Mouse (Mus musculus): ENCODE data around the gene Parva. TPM values are rescaled to one million over a fixed set of nuclear protein-coding genes. Genes with fewer than 3 reads are reported as not detected.
A peak's percentile ranks its signal among the peaks of the same experiment; 100 is the strongest.

The Parva gene
- polyA plus RNA-seq, 1 experiment from 2014 or later: 112 TPM

DNA sequence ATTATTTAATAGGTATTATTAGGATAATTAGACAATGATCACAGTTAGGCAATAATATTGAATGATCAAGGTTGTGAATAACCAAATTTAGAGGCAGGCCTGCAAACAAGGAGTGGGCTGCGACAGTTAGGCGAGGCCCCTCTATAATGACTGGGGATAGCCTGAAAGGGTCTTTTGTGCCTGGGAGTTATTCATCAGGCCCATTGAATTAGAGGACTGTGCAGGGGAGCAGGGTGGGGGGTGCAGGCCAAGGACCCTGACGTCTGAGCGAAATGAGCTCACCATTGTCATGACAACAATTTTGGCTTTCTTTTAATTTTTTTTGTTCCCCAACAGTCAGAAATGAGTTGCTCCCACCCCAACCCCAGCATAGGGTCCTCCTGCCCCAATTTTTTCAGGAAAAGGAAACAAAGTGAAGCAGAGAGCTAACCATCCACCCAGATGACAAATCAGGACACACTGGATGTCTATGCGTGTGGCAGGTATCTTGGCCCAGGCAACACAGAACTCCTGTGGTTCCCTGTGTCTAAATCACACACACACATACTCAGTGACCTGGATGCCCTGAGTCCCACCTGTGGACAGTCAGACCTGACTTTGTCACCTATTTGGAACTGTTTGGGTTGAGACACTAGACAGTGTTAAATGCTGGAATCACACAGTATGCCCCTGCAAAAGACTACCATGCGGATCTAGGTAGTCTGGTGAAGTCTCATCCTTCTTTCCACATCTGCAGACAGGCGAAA lies 27.7 kb upstream of the Parva start:
- WGBS: 62% methylated on average over 7 of the region's 7 CpGs
- H3K4me3 ChIP-seq: no peak overlapping the region
- no peak overlapping the region for H3K4me2 ChIP-seq (replicated peaks)
- H3K9ac ChIP-seq: no peak overlapping the region
- ATAC-seq (ENCODE audit: insufficient number of reproducible peaks, insufficient read depth, low FRiP score, low TSS enrichment): no peak
- H3K27me3 ChIP-seq: no peaks in the 10 kb centered on the region
- H3K36me3 ChIP-seq: no peaks in the 10 kb centered on the region
- no peak overlapping the region for H3K27ac ChIP-seq
- H3K4me1 ChIP-seq: no peaks in the 10 kb centered on the region; the same call in 1 of the 2 replicates
- H3K9me3 ChIP-seq: no peaks in the 10 kb centered on the region

DNA sequence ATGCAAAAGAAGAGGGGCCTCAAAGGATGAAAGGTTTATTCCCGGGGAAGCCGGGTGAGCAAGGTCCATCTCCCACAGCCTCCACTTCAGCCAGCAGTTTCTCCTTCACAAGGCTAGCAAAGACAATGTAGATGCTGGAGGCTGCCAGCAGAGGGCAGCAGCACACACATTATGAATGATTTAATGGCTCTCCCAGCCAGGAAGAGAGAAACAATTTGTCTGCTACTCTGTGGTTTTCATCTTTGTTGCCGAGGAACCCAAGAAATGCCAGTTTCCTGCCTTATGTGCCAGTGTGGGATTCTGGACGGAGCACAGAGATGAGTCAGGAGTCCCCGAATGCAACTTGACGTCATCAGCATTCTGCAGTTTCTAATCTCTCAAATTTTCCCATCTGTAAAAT lies 27.1 kb upstream of the Parva start:
- no peaks in the 10 kb centered on the region for H3K36me3 ChIP-seq
- H3K4me3 ChIP-seq: no peak overlapping the region
- H3K9ac ChIP-seq: no peak overlapping the region
- H3K27me3 ChIP-seq: no peaks in the 10 kb centered on the region
- no peak overlapping the region for H3K4me2 ChIP-seq (replicated peaks)
- H3K27ac ChIP-seq: no peak overlapping the region
- WGBS: 49% methylated on average over 6 of the region's 6 CpGs
- no peaks in the 10 kb centered on the region for H3K9me3 ChIP-seq
- no peaks in the 10 kb centered on the region; the same call in 1 of the 2 replicates for H3K4me1 ChIP-seq
- ATAC-seq (ENCODE audit: insufficient number of reproducible peaks, insufficient read depth, low FRiP score, low TSS enrichment): no peak

DNA sequence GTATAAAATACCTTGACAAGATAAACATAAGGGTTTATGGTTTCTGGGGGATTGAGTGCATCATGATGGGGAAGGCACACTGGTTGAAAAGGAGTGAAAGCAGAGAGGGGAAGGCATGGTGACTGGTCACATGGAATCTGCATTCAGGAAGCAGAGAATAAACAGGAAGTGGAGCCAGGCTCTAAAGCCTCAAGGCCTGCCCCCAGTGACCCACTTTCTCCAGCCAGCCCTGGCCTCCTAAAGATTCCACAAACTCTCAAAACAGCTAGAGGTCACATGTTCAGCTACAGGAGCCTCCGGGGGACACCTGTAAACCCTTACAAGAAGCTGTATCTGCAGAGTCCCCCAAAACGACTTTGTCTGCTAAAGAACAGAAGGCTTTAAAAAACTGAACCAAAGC lies 22.2 kb upstream of the Parva start:
- peaks cover 3% of the 10 kb centered on the region; the same call in 1 of the 2 replicates for H3K4me1 ChIP-seq
- H3K27ac ChIP-seq: no peak overlapping the region
- 28% methylated on average over 2 of the region's 2 CpGs for WGBS
- H3K9ac ChIP-seq: no peak overlapping the region
- H3K36me3 ChIP-seq: no peaks in the 10 kb centered on the region
- no peaks in the 10 kb centered on the region for H3K27me3 ChIP-seq
- no peak overlapping the region for H3K4me2 ChIP-seq (replicated peaks)
- no peak overlapping the region for H3K4me3 ChIP-seq
- no peaks in the 10 kb centered on the region for H3K9me3 ChIP-seq
- ATAC-seq (ENCODE audit: insufficient number of reproducible peaks, insufficient read depth, low FRiP score, low TSS enrichment): no peak

DNA sequence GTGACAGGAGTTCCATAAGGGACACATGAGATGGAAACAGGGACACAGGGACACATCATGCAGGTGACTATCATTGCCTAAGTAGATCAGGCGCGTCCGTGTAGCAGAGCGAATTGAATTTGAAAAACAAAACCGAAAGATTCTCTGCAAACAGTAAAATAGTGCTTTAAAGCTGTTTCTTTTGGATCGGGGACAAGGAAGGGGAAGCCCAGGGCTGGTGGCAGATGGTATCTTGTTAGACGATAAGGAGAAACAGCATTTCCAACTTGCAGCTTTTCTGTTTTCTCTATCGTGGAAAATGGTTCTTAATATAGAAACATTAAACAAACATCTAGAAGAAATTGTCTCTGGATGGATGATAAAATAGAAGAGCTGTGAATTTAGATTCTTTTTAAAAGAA lies 21.7 kb upstream of the Parva start:
- no peak overlapping the region for H3K27ac ChIP-seq
- peaks cover 3% of the 10 kb centered on the region; the same call in 1 of the 2 replicates for H3K4me1 ChIP-seq
- no peak overlapping the region for H3K4me2 ChIP-seq (replicated peaks)
- H3K36me3 ChIP-seq: no peaks in the 10 kb centered on the region
- no peak for ATAC-seq (ENCODE audit: insufficient number of reproducible peaks, insufficient read depth, low FRiP score, low TSS enrichment)
- 75% methylated on average over 8 of the region's 8 CpGs for WGBS
- no peaks in the 10 kb centered on the region for H3K9me3 ChIP-seq
- no peaks in the 10 kb centered on the region for H3K27me3 ChIP-seq
- no peak overlapping the region for H3K9ac ChIP-seq
- no peak overlapping the region for H3K4me3 ChIP-seq

DNA sequence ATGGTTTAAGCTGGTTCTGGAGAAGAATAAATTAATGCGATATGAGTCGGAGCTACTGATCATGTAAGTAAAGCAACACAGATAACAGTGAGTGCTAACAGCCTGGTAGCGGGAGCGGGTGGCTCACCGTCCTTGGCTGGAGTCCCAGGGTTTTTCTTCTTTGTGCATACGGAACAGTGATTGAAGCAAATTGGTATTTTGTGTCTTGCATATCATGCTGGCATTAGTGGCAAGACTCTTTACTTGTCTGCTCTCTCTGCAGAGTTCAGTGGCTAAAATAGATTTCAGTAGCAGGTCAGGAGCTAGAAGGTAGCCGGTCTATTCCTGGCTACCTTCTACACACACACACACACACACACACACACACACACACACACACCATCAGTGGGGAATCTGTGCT lies 19.7 kb upstream of the Parva start:
- no peak overlapping the region for H3K4me3 ChIP-seq
- no peaks in the 10 kb centered on the region for H3K9me3 ChIP-seq
- H3K4me2 ChIP-seq (replicated peaks): no peak overlapping the region
- peaks cover 3% of the 10 kb centered on the region; the same call in 1 of the 2 replicates for H3K4me1 ChIP-seq
- no peak for ATAC-seq (ENCODE audit: insufficient number of reproducible peaks, insufficient read depth, low FRiP score, low TSS enrichment)
- H3K9ac ChIP-seq: no peak overlapping the region
- H3K27me3 ChIP-seq: no peaks in the 10 kb centered on the region
- 85% methylated on average over 7 of the region's 7 CpGs for WGBS
- H3K27ac ChIP-seq: no peak overlapping the region
- H3K36me3 ChIP-seq: no peaks in the 10 kb centered on the region

DNA sequence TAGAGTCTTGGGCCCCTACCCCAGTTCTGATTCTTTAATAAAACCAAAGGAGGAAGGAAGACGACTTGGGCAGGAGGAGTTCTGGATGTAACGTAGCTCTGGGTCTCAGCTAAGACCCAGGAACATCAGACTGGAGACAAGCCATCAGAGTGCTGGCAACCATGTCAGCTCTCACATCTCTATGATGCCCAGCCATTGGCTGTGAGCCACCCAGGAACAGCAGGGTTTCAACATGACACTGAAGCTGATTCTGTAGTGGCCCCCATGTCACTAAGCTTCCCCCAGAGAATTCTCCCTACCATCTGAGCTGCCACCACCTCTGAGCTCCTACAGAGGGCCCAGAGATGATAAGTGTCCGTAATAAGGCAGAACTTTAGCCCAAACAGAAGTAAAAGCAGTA lies 17.3 kb upstream of the Parva start:
- Histone ChIP-seq H3K36me3 (no peaks in the 10 kb centered on the region), H3K27ac (no peak overlapping the region), H3K9ac (no peak overlapping the region), H3K4me3 (no peak overlapping the region), H3K4me2 (replicated peaks) (no peak overlapping the region), H3K4me1 (0 out of 2 replicates have a peak, but pooled peaks cover 3% of the 10 kb centered on the region), H3K9me3 (no peaks in the 10 kb centered on the region), H3K27me3 (no peaks in the 10 kb centered on the region)
- 95% methylated on average over 3 of the region's 3 CpGs for WGBS
- no peak for ATAC-seq (ENCODE audit: insufficient number of reproducible peaks, insufficient read depth, low FRiP score, low TSS enrichment)

DNA sequence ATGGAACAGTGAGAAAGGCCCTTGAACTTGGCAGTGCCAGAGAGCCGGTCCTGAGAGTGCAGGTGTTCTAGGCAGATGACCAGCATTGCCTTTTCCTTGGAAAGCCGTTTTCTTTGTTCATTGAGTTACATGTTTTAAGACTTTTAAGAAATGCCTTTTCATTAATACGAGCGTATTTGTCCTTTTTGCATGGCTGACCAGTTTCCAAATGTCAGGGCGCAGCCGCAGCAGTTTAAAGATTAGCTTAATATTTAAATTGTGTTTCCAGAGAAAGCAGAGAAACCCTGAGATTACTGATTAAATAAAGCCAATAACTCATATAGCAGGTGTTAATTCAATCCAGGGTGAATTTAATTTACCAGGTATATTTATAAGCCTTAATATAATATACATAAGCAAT lies 14.0 kb upstream of the Parva start:
- WGBS: 79% methylated on average over 6 of the region's 6 CpGs
- ATAC-seq (ENCODE audit: insufficient number of reproducible peaks, insufficient read depth, low FRiP score, low TSS enrichment): no peak
- H3K4me3 ChIP-seq: no peak overlapping the region
- H3K27me3 ChIP-seq: no peaks in the 10 kb centered on the region; the same call in 1 of the 2 replicates
- H3K27ac ChIP-seq: no peak overlapping the region
- H3K36me3 ChIP-seq: no peaks in the 10 kb centered on the region
- peaks cover 24% of the 10 kb centered on the region for H3K4me1 ChIP-seq
- no peaks in the 10 kb centered on the region for H3K9me3 ChIP-seq
- no peak overlapping the region for H3K4me2 ChIP-seq (replicated peaks)
- H3K9ac ChIP-seq: no peak overlapping the region

DNA sequence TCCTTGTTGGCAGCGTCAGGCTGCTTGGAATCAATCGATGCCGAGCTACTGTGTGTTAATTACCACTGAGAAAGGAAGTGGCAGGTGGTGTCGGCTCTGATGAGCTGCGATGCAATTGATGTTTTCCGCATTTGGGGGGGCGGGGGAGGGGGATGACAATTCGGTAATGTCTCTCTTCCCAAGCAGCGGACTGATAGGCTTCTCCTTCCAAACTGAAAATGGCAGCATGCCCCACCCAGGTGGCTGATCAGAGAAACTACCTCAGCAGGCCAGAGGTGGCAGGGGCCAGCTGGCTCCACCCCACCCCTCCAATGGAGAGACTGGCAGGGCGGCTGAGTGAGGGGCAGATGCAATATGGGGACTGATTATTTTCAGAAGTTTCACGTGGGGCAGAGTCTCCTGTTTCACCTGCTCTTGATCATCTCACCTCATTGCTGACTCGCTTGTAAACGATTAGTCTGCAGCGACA lies 11.2 kb upstream of the Parva start:
- no peak for ATAC-seq (ENCODE audit: insufficient number of reproducible peaks, insufficient read depth, low FRiP score, low TSS enrichment)
- Histone ChIP-seq H3K27me3 (no peaks in the 10 kb centered on the region; the same call in 1 of the 2 replicates), H3K9me3 (no peaks in the 10 kb centered on the region), H3K36me3 (no peaks in the 10 kb centered on the region), H3K9ac (no peak overlapping the region), H3K4me2 (replicated peaks) (peak overlapping the region; percentile 35), H3K4me3 (no peak overlapping the region), H3K4me1 (peaks cover 24% of the 10 kb centered on the region), H3K27ac (peak overlapping the region; percentile 61)
- 13% methylated on average over 14 of the region's 14 CpGs for WGBS

DNA sequence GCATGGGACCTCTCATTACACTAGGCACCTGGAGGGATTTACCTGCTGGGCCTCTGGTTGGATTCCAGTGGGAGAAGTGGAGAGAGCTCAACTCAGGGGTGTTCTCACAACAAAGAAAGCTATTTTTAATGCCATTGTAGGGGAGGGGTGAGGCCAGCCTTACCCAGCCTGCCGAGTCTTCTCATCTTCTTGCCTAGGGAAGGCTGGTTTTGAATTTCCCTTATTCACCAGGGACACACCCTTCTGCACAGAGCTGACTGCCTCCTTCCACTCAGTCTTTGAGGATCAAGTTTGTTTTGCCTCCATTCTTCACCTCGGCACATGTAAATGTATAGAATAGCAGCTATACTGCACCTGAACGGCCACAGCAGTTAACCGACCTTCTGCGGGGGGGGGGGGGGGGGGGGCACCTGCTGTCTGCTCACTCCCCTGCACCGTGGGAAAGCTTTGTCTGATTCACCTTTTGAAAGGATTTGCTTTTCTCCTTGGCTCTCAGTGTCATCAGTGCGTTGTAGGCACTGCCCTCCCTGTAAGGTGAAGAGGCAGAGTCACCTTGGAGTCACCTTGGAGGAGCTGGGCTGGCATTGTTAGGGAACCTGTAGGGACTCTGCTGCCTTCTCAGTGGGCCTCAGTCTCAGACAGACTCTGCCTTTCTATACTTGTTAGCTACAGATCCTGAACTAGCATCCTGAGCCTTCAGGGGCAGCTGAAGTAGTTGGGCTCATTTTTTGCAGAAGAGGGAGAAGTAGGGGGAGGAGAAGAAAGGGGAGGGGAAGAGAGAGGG lies 10.4 kb upstream of the Parva start:
- Histone ChIP-seq H3K9ac (no peak overlapping the region), H3K27me3 (no peaks in the 10 kb centered on the region; the same call in 1 of the 2 replicates), H3K27ac (peak overlapping the region; percentile 77), H3K4me2 (replicated peaks) (peak overlapping the region; percentile 35; the same call in 1 of the 2 replicates), H3K4me3 (no peak overlapping the region), H3K4me1 (peaks cover 24% of the 10 kb centered on the region), H3K36me3 (no peaks in the 10 kb centered on the region), H3K9me3 (no peaks in the 10 kb centered on the region)
- WGBS: 8% methylated on average over 7 of the region's 7 CpGs
- peak; percentile 76 for ATAC-seq (ENCODE audit: insufficient number of reproducible peaks, insufficient read depth, low FRiP score, low TSS enrichment)

DNA sequence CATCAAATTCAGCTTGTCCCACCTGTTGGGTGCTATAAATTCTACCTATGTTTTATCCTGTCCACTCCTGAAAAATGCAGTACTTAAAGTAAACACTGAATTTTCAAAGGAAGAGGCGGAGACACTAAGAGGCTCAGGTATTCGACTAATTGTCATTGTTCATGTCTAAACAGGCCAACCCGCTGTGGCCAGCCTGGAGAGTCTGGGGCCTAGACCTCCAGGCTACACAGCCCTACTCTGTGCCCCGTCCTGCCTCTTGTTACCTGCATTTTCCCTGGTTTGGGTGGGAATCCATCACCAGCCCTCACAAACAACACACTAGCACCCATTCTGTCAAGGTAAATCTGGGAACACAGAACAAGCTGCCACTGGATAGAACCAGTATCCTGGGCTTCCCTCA lies 9.7 kb upstream of the Parva start:
- no peaks in the 10 kb centered on the region for H3K9me3 ChIP-seq
- H3K27ac ChIP-seq: 0 out of 2 replicates have a peak overlapping the region, but pooled peaks have one; percentile 77
- H3K27me3 ChIP-seq: no peaks in the 10 kb centered on the region; the same call in 1 of the 2 replicates
- H3K36me3 ChIP-seq: no peaks in the 10 kb centered on the region
- no peak overlapping the region for H3K4me2 ChIP-seq (replicated peaks)
- no peak for ATAC-seq (ENCODE audit: insufficient number of reproducible peaks, insufficient read depth, low FRiP score, low TSS enrichment)
- 65% methylated on average over 4 of the region's 4 CpGs for WGBS
- H3K4me1 ChIP-seq: peaks cover 24% of the 10 kb centered on the region
- H3K9ac ChIP-seq: no peak overlapping the region
- H3K4me3 ChIP-seq: no peak overlapping the region

DNA sequence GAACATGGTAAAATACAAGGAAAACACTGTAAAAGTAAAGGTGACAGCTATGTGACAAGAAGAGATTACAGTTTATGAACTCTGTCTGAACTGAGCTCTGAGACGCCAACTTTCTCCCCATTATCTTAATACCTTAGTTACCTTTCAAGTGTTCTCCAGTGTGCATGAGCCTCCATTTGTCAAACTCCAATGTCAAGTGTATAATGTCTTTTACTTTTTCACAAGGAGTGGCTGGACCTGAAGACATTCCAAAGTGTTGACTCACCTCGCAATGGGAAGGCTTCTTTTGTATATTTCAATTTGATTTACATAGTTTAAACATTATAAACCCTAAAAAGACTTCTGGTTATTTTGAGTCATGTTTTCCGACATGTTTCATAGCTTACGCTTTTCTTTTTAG lies 3.9 kb upstream of the Parva start:
- no peak overlapping the region for H3K4me3 ChIP-seq
- H3K27ac ChIP-seq: no peak overlapping the region
- H3K9me3 ChIP-seq: no peaks in the 10 kb centered on the region
- no peaks in the 10 kb centered on the region for H3K27me3 ChIP-seq
- H3K9ac ChIP-seq: no peak overlapping the region
- WGBS: 80% methylated on average over 4 of the region's 4 CpGs
- H3K36me3 ChIP-seq: no peaks in the 10 kb centered on the region
- H3K4me1 ChIP-seq: peaks cover 13% of the 10 kb centered on the region
- H3K4me2 ChIP-seq (replicated peaks): no peak overlapping the region
- no peak for ATAC-seq (ENCODE audit: insufficient number of reproducible peaks, insufficient read depth, low FRiP score, low TSS enrichment)

DNA sequence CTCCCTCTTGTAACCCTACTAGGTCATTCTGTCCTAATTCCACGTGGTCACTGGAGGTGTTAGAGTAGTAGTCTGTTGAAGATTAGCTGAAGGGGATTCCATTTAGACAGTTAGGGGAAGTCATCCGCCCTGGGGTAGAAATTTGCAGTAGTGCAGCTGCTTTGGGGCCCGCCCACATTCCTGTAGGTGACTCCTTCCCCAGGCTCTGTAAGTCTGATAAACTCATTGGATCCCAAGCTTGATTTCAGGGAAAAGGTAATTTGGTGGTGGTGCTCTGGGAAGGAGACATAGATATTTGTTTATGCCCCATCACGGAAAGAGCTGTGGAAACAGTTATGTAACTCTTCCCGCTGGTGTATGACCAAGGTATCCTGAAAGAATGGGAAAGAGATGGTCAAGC lies 494 bp upstream of the Parva start:
- Histone ChIP-seq H3K4me2 (replicated peaks) (peak overlapping the region; percentile 75), H3K4me1 (peaks cover 13% of the 10 kb centered on the region), H3K36me3 (no peaks in the 10 kb centered on the region), H3K4me3 (no peak overlapping the region), H3K9ac (0 out of 2 replicates have a peak overlapping the region, but pooled peaks have one; percentile 89), H3K27ac (peak overlapping the region; percentile 98; the same call in 1 of the 2 replicates), H3K9me3 (no peaks in the 10 kb centered on the region), H3K27me3 (no peaks in the 10 kb centered on the region)
- ATAC-seq (ENCODE audit: insufficient number of reproducible peaks, insufficient read depth, low FRiP score, low TSS enrichment): no peak
- WGBS: 48% methylated on average over 5 of the region's 5 CpGs
